Mouse (Mus musculus) neural tube, embryonic 13.5 days (tissue): ENCODE data around the gene Trmt61a. TPM values are rescaled to one million over a fixed set of nuclear protein-coding genes. Genes with fewer than 3 reads are reported as not detected.

Experiments
- ATAC-seq: fragments of 200-750 bp; cut with Nextera tagmentation; 2 replicates; pipeline ENCODE4 v1.8.0; 2017; ENCODE audit warnings: low read depth, mild to moderate bottlenecking, moderate TSS enrichment, moderate library complexity
- H3K27ac ChIP-seq: fragments of 300-500 bp; sonication (generic); replicated peaks from 2 replicates; pipeline ENCODE4 v1.5.1; 2015; ENCODE audit warnings: moderate library complexity, mild to moderate bottlenecking, inconsistent platforms
- H3K27me3 ChIP-seq: fragments of 300-500 bp; sonication (generic); 2 replicates; pipeline ENCODE4 v1.6.1; 2015; ENCODE audit warnings: mild to moderate bottlenecking, inconsistent platforms
- H3K36me3 ChIP-seq: fragments of 300-500 bp; sonication (generic); 2 replicates; pipeline ENCODE4 v1.6.1; 2015; ENCODE audit warnings: mild to moderate bottlenecking, inconsistent platforms
- H3K4me1 ChIP-seq: fragments of 300-500 bp; sonication (generic); replicated peaks from 2 replicates; pipeline ENCODE4 v1.6.1; 2015; ENCODE audit warnings: inconsistent platforms
- H3K4me2 ChIP-seq: fragments of 300-500 bp; sonication (generic); 2 replicates; pipeline ENCODE4 v1.6.1; 2015; ENCODE audit warnings: inconsistent platforms, mild to moderate bottlenecking, moderate library complexity
- H3K4me3 ChIP-seq: fragments of 300-500 bp; sonication (generic); 2 replicates; pipeline ENCODE4 v1.5.1; 2015; ENCODE audit warnings: mild to moderate bottlenecking, inconsistent platforms
- H3K9ac ChIP-seq: fragments of 300-500 bp; sonication (generic); 2 replicates; pipeline ENCODE4 v1.6.1; 2015; ENCODE audit warnings: moderate library complexity, mild to moderate bottlenecking, inconsistent platforms
- H3K9me3 ChIP-seq: fragments of 300-500 bp; sonication (generic); 2 replicates; pipeline ENCODE4 v1.6.1; 2016; ENCODE audit warnings: inconsistent platforms
- WGBS: fragments of 180-500 bp; shearing (Covaris S2); methylation state at CpG from one replicate; pipeline ENCODE4 v1.1.7; 2015; 5-methylcytosine and 5-hydroxymethylcytosine counted together
- polyA plus RNA-seq: library from polyadenylated mRNA; unstranded; fragments of >200 nt; fragmentation: Nextera tagmentation; extraction: Ambion mirVana; gene quantifications from 2 replicates; pipeline ENCODE4 v1.2.1, GENCODE M21; 2015

Gene Trmt61a
- polyA plus RNA-seq, 1 experiment from 2014 or later = 7.2 TPM

- Histone ChIP-seq H3K9me3 (no peaks in the 10 kb centered on the region), H3K4me1 (no peaks in the 10 kb centered on the region), H3K4me2 (no peak overlapping the region), H3K4me3 (no peak overlapping the region), H3K27me3 (no peaks in the 10 kb centered on the region), H3K27ac (peak overlapping the region; percentile 52), H3K9ac (0 out of 2 replicates have a peak overlapping the region, but pooled peaks have one; percentile 5), H3K36me3 (peaks cover 48% of the 10 kb centered on the region)
- 56% methylated on average over 6 of the region's 6 CpGs for WGBS
- ATAC-seq = no peak; the same call in 1 of the 2 replicates
Measured at GRCm38 (mm10) chr12:111724638-111725337, 46.9 kb downstream of the Trmt61a start.

- Histone ChIP-seq H3K9me3 (no peaks in the 10 kb centered on the region), H3K27me3 (no peaks in the 10 kb centered on the region), H3K4me1 (no peaks in the 10 kb centered on the region), H3K4me3 (no peak overlapping the region), H3K27ac (peak overlapping the region; percentile 52), H3K36me3 (peaks cover 51% of the 10 kb centered on the region), H3K4me2 (no peak overlapping the region), H3K9ac (peak overlapping the region; percentile 8; the same call in 1 of the 2 replicates)
- no peak for ATAC-seq
- WGBS = 72% methylated on average over 12 of the region's 12 CpGs
Measured at GRCm38 (mm10) chr12:111725338-111726121, 47.6 kb downstream of the Trmt61a start.

- peak overlapping the region; percentile 8; the same call in 1 of the 2 replicates for H3K9ac ChIP-seq
- peak overlapping the region; percentile 52 for H3K27ac ChIP-seq
- WGBS = 78% methylated on average over 4 of the region's 4 CpGs
- peaks cover 54% of the 10 kb centered on the region for H3K36me3 ChIP-seq
- H3K4me1 ChIP-seq = no peaks in the 10 kb centered on the region
- H3K4me3 ChIP-seq = no peak overlapping the region
- no peaks in the 10 kb centered on the region for H3K27me3 ChIP-seq
- no peak for ATAC-seq
- H3K9me3 ChIP-seq = no peaks in the 10 kb centered on the region
- H3K4me2 ChIP-seq = no peak overlapping the region
Measured at GRCm38 (mm10) chr12:111726122-111726463, 48.2 kb downstream of the Trmt61a start.

- Histone ChIP-seq H3K4me2 (no peak overlapping the region), H3K4me1 (peaks cover 9% of the 10 kb centered on the region), H3K27me3 (no peaks in the 10 kb centered on the region), H3K9me3 (no peaks in the 10 kb centered on the region), H3K9ac (no peak overlapping the region), H3K36me3 (peaks cover 60% of the 10 kb centered on the region), H3K4me3 (no peak overlapping the region), H3K27ac (no peak overlapping the region)
- 88% methylated on average over 1 of the region's 1 CpGs for WGBS
- ATAC-seq = no peak
Measured at GRCm38 (mm10) chr12:111727956-111728355, 50.1 kb downstream of the Trmt61a start.

DNA sequence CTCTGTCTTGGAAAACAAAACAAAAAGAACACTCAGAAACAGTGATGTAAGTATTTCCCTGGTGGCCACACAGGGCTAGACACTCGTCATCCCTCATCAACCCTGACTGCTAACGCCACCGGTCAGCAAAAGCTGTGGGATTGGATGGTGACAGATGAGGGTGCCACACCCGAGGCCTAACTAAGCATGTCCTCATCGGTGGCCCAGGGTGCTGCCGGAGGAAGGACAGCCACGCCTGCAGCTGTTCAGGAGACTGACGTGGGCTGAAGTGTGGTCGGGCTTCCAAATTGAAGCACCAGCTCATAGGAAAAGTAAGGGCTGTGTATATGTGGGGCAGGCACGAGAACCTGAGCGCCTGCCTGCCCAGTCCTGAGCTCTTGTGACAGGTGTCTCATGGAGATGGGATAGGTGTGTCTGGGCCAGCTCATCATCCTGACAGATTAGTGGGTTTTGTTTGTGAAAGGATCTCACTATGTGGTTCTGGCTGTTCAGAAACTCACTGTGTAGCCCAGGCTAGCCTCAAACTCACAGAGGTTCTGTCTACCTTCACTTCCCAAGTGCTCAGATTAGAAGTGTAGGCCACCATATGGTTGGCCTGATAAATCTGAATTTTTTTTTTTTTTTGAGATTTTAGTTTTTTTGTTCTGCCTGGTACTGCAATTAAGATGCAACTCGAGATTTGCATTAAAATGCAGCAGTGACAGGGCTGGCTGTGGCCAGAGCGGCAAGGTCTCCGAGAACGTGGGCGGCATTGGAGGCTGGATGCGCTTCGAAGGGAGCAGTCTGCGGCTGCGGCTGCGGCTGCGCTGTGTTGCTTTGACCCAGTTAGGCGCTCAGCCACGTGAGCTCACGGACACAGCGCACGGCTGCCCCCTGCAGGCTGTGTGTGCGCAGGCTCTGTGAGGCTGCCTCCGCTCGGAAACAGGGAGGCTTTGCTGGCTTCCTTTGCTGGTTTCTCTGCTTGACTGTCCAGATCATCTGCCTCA lies 54.2 kb downstream of the Trmt61a start:
- H3K27ac ChIP-seq = 0 out of 2 replicates have a peak overlapping the region, but pooled peaks have one; percentile 13
- peaks cover 26% of the 10 kb centered on the region for H3K36me3 ChIP-seq
- peaks cover 10% of the 10 kb centered on the region for H3K4me1 ChIP-seq
- H3K9ac ChIP-seq = peak overlapping the region; percentile 52
- peak overlapping the region; percentile 44 for H3K4me2 ChIP-seq
- H3K9me3 ChIP-seq = no peaks in the 10 kb centered on the region
- 33% methylated on average over 30 of the region's 30 CpGs for WGBS
- H3K4me3 ChIP-seq = 0 out of 2 replicates have a peak overlapping the region, but pooled peaks have one; percentile 6
- no peaks in the 10 kb centered on the region for H3K27me3 ChIP-seq
- ATAC-seq = peak; percentile 87

DNA sequence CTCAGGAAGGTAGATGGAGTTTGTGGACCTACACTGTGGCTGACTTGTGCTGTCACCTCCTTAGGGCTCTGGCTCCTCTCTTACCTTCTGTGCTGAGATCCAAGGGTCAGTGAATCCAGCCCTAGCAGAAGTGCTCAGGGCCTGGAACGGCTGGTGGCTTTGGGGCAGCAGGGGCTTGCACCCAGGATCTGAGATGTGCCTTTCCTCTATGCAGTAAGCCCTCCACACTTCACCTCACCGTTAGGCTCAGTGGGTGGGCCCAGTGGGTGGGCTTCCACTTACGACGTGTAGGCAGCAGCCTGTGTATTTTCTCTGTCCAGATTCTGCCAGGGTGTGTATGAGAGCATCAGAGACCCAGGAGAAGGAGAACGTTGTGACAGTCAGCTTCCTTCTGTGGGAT lies 55.0 kb downstream of the Trmt61a start:
- 0 out of 2 replicates have a peak overlapping the region, but pooled peaks have one; percentile 13 for H3K27ac ChIP-seq
- H3K27me3 ChIP-seq = no peaks in the 10 kb centered on the region
- H3K4me1 ChIP-seq = peaks cover 10% of the 10 kb centered on the region
- ATAC-seq = peak; percentile 36; the same call in 1 of the 2 replicates
- no peak overlapping the region for H3K4me3 ChIP-seq
- peaks cover 19% of the 10 kb centered on the region for H3K36me3 ChIP-seq
- H3K4me2 ChIP-seq = no peak overlapping the region
- H3K9me3 ChIP-seq = no peaks in the 10 kb centered on the region
- H3K9ac ChIP-seq = peak overlapping the region; percentile 52
- 50% methylated on average over 5 of the region's 5 CpGs for WGBS

Other genes with a start within 250 kb of the Trmt61a start
- gene Tnfaip2, start 235.6 kb upstream of the Trmt61a start, polyA plus RNA-seq = 0.98 and 1.9 TPM in 2 replicates
- 1.6 TPM in 2 replicates for gene Gm266, start 192.3 kb upstream of the Trmt61a start, polyA plus RNA-seq
- gene Eif5, start 140.1 kb upstream of the Trmt61a start, polyA plus RNA-seq = 552 and 587 TPM in 2 replicates
- gene Mark3, start 103.6 kb upstream of the Trmt61a start, polyA plus RNA-seq = 53.1 and 61.5 TPM in 2 replicates
- 1,774 and 1,823 TPM in 2 replicates for gene Ckb, start 5.8 kb upstream of the Trmt61a start, polyA plus RNA-seq
- gene Bag5, start 35.2 kb downstream of the Trmt61a start, polyA plus RNA-seq = 57.6 and 66.2 TPM in 2 replicates
- gene Apopt1, start 35.2 kb downstream of the Trmt61a start, polyA plus RNA-seq = 52.0 and 59.1 TPM in 2 replicates
- gene Klc1, start 80.7 kb downstream of the Trmt61a start, polyA plus RNA-seq = 593 and 603 TPM in 2 replicates
- gene Xrcc3, start 135.8 kb downstream of the Trmt61a start, polyA plus RNA-seq = 2.6 and 2.8 TPM in 2 replicates
- 41.4 and 50.1 TPM in 2 replicates for gene Zfyve21, start 136.1 kb downstream of the Trmt61a start, polyA plus RNA-seq
- 24.1 and 26.9 TPM in 2 replicates for gene Ppp1r13b, start 230.0 kb downstream of the Trmt61a start, polyA plus RNA-seq